Mouse (Mus musculus): ENCODE data around the gene Kcnmb4.

Kcnmb4 gene

DNA sequence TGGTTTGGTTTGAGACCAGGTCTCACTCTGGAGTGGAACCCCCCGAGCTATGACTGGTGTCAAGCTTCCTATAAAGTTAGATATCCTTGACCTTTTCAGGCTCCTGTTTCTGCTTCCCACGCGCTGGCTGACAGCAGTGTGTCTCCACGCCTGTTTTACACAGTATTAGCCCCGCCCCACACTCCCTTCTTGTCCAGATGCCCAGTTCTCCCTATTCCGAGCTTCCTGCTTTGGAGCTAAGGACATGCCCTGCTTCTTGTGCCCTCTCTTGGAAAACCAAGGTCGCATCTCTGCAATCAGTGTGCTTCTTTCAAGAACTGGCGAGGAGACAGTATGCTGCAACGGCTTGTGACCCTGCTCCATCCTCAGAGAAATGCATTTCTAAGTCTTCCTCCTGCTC is 23.1 kb downstream of the Kcnmb4 start:
- DNase-seq: no peak

DNA sequence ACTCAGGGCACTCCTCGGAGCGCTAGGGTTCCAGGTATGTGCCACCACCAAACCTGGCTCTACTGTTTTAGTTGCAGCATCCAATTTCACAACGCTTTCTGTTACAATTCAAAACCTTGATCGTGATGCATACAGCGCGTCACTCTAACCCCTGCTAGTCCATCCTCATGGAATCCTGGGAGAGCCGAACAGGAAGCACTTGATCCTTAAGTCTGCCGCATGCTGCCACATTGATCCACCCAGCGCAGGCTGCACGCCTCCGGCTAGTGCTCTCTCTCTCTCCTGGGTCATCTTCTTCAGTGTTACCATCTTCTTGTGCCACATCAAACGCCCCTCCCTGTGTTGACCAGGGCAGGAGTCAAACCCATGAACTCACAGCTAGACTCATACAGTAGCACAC is 25.5 kb downstream of the Kcnmb4 start:
- DNase-seq: no peak

GRCm38 (mm10) chr10:116447176-116447575 is 26.5 kb downstream of the Kcnmb4 start:
- no peak for DNase-seq

- no peak for DNase-seq
Observed at GRCm38 (mm10) chr10:116446040-116446439, 27.6 kb downstream of the Kcnmb4 start.

GRCm38 (mm10) chr10:116444826-116445225 is 28.9 kb downstream of the Kcnmb4 start:
- DNase-seq: no peak

DNA sequence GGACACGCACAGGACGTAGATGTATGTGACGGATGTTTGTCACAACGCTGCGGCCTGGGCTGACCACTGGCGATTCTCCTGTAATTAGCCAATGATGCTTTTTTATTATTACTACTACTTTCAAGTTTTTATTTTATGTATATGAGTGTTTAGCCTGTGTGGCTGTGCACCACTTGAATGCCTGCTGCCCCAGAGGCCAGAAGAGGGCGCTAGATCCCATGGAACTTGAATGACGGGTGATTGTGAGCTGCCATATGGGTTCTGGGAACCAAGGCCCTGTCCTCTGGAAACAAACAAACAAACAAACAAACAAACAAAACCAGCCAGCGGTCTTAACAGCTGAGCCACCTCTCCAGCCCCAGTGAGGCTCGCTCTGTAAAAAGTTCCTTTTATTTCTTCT is 29.3 kb downstream of the Kcnmb4 start:
- DNase-seq: no peak

DNA sequence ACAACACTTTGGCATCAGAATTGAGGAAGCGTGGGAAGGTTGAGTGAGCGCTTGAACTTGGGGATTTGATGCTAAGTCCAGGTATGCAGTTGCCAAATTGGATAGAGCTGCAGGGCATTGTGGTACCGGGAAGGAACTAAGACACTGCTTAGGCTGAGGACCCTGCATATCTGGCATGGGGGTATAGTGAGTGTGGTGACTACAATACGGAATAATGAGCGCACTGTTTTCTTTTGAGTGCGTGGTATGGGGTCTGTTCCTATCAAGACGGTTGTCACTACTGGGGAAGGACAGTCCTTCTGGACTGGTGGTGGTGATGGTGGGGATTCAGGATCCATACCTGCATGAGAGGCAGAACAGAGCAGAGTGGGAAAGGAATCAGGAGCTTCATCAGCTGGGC is 32.7 kb downstream of the Kcnmb4 start:
- DNase-seq: no peak

GRCm38 (mm10) chr10:116440088-116440487 is 33.6 kb downstream of the Kcnmb4 start:
- DNase-seq: no peak

GRCm38 (mm10) chr10:116435455-116435854 is 38.2 kb downstream of the Kcnmb4 start:
- DNase-seq: no peak

- no peak for DNase-seq
Observed at GRCm38 (mm10) chr10:116432421-116432820, 41.3 kb downstream of the Kcnmb4 start.

DNA sequence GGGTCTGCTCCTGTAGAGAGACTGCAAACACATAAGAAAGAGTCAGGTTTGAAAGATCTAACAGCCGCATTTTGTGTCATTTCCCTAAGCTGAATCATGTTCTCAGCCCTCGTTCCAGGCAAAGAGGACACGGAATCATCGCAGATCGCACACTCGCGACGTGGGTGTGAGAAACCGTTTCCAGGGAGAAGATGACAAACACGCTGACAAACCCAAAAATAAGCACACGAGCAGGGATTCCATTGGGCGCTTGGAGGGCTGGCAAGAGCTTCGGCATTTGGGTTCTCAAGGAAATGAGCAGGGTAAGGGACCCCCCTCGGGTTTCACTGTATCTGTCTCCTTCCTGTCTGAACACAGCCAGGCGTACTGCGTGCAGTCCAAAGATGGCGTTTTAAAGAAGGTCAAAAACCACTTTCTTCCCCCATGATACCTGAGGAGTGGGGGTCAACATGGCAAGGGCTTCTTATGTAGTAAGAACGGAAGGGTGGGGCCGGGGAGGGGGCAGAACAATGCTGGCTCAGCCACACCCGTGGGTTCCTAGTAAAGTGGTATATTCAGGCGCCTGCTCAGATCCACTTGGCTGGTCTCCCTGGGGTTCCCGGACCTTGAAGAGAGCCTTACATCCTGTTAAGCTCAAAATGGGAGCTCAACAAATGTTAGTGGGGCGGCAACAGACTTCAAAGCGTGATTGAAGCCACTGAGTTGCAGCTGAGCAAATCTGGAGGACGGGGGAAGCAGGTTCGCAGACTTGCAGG is 45.5 kb downstream of the Kcnmb4 start:
- DNase-seq: no peak

- no peak for DNase-seq
Observed at GRCm38 (mm10) chr10:116426176-116426575, 47.5 kb downstream of the Kcnmb4 start.

DNA sequence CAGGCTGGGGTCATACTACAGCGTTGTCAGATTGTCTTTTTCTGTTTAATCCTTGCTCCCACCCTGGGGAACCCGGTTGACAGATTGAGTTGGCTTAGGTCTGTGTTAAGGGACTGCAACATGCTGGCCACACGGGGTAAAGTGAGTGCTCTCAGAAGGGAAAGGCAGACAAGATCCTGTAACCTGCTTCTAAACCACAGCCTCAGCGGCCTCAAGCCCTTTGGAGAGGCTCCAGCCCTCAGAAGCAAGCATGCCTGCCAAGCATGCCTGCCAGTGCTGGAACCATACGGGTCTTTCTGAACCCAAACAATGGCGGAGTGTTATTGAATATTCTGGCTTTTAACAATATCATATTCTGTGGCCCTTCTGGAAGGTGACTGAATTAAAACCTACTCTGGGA is 48.8 kb downstream of the Kcnmb4 start:
- no peak for DNase-seq

GRCm38 (mm10) chr10:116422551-116422950 is 51.1 kb downstream of the Kcnmb4 start:
- no peak for DNase-seq

DNA sequence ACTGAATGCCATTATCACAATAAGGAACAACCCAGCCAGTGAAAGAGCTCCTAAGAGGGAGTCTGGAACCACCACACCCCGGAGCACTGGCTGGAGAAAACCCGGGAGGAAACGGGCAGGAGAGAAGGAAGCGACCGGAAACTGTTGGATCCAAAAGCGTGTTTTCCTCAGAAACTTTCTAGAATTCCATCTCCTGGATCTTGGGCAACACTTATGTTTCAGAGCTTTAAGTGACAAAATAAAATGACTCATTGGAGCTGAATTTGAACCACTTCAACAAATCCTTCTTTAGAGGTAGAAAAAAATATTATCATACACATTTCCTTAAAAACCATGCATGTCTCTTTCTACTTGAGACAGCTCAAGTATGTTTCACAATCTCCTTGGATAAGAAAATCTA is 52.7 kb downstream of the Kcnmb4 start:
- no peak for DNase-seq

DNA sequence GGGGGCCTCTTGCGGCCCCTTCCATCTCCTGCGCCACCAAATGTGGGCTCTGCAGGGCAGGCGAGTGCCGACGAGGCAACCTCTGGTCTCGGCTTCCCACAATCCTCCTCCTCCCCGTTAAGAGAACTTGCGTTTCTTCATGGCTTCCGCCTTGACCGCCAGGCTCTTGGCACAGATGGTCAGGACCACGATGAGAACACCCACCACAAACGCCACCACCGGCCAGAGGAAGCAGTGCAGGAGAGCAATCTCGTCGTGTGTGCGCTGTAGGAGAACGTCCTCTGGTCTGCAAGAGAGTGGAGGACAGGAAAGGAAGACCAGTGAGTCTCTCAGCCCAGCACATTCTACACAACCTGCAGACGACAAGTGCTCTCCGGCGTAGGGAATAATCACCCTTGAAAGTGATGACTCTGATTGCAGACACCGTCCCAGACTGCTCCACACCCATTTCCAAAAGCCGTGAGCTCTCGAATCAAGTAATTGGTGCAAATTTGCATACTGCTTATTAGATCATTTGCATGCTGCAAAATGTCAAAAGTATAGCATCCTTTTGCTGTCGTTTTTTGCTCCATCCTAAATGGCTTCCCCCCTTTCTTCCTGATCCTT is 55.5 kb downstream of the Kcnmb4 start:
- DNase-seq: no peak

DNA sequence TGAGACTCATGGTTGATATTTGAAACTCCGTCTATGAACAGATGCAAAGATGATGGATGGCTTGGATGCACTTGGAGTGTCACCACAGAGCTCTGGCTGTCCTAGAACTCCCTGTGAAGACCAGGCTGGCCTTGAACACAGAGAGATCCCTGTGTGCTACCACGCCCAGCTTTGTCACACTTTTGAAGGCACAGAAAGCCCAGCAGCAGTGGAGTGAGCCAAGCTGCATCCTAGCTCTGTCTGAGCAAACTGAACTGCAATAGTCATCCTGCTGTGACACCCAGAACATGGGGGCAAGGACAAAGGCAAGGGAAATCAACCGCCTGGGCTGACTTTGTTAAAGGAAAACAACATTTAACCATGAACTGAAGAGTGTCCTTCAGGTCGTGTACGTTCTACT is 57.0 kb downstream of the Kcnmb4 start:
- DNase-seq: no peak

GRCm38 (mm10) chr10:116416142-116416541 is 57.5 kb downstream of the Kcnmb4 start:
- no peak for DNase-seq

GRCm38 (mm10) chr10:116410826-116411225 is 62.9 kb downstream of the Kcnmb4 start:
- DNase-seq: no peak

DNA sequence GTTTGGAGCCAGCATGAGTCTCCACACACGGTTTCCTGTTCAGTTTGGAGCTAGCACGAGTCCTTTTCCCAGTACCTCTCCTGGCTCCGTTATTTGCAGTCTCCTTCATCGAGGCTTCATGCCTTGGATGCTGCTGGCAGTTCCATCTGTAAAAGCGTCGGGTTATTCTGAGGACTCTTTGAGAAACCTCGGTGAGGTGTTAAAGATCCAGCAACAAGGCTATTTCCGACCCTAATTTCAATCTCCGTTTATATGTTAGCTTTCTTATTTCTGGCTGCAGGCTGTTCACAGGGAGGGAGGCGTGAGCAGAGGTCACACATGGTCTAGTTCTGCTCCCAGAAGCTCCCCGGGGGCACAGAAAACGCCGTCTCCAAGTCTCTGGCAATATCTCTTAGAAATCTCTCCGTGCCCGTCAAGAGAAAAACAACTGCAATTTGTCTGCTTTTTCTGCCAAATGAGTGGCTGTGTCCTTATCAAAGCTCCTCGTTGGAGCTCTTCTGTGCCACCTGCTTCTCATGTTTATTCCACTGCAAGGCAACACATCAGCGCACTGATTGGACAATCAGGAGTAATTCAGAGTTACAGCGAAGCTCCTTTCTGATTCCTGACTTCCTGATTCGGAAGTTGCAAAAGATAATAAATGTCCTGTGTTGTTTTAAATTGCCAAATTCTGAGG is 65.9 kb downstream of the Kcnmb4 start:
- DNase-seq: no peak

DNA sequence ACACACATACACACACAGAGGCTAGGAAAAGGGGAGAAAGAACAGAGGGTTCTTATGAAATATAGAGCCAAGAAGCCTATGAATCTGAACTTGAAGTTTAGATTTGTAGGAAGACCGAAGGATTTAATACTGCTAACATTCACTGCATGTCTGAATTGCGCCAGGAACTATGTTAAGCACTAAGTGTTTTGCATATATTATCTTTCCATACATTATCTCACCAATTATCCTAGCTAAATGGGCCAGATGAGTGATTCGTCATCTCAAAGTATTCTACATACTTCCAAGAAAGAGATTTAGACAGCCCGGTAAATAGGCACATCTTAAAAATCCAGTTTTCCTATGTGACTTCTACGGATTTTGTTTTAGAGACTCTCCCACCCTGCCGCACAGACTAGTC is 68.7 kb downstream of the Kcnmb4 start:
- no peak for DNase-seq

DNA sequence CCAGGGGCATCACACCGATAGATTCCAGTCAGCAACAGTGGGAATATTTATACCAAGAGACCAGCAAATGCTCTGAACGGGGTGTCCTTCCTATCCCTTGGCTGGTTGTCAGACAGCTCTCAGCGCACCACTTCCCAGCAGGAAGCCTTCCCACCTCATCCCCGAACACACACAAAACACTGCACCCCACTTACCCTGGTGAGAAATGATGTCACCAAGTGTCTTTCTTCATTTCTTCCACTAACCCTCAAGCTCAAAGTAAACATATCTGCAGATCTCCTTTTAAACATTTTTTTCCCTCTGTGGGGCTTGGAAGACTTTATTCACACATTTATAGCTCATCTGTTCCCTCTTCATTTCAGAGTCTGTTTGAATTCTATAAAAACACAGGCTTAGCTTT is 70.0 kb downstream of the Kcnmb4 start:
- no peak for DNase-seq

DNA sequence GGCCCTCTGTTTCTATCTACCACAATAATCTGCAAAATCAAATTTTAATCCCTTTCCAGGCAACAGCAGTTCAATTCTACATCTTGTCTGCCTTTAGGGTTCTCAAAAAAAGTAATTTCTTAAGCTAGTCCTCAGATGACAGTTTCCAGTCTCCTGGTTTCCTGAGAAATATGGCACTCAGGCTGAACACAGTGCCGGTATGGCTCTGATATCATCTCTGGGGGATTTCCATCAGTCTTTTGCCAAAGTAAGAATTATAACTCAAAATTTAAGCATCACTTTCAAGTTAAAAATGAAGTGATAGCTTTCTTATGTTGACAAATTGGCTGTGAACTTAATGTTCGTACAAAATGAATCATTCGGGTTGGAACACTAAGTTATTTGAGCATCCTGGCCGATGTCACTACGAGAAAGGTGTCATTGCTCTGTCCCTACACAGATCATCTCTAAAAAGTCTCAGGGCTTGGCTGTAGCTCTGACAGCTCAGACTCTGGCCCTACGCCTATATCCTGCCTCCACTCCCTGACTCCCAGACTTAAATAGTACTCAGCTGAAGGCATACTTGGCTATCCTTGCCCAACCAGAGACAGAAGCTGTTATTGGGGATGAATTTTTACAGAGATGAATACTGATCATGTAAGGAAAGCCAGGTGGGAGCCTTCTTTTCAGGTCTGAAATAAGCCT is 70.8 kb downstream of the Kcnmb4 start:
- no peak for DNase-seq

DNA sequence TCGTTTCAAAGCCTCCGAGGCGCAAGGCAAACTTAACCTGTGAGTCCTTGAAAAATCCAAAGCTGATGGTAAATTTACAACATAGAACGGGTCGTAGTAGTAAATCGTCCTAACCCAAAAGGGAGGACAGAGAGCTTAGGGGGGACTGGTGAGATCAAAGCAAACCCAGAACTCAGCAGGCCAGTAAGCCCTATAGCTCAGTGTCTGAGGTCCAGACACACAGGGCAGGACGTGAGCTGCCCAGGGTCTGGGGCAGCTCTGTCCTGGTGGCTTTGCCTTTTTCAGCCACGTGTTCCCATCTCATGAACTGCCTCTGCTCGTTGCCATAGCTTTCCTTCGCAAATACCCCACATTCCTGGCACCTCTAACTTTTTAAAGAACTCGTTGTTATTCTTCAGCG is 75.7 kb downstream of the Kcnmb4 start:
- DNase-seq: no peak
